Mouse (Mus musculus) lung, postnatal 4 days (tissue): ENCODE results near the gene Slc13a3.
"Not testable (repeated sequence)": the region's sequence is repeated elsewhere in the genome, so short reads cannot be mapped to it uniquely, and the experiment has no call there.

Experiments used
- DNase-seq, 2 experiments: peaks; one replicate each; pipeline ENCODE4 v3.0.0; 2021

Gene Slc13a3

DNA sequence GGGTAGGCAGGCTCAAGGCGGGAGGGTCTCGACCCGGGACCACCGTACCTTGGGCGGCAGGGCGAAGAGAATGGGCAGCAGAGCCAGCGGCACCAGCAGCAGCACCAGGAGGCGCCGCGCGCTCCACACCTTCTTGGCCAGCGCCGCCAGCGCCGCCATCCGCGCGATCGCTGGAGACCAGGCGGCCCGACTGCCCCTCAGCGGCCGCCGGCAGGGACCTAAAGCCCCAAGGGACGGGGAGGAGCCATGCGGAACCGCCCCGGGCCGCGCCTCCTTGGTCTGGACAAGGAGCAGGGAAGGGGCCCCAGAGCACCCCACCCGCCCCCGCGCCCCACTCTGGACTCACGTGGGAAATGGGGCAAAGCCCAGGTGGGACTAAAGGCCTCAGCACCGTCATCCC is at the start of gene Slc13a3:
Slc13a3 (minus strand) TSS at position 228 of the 400 bp plus-strand sequence.
- DNase-seq: peak; percentile 29 to 48

DNA sequence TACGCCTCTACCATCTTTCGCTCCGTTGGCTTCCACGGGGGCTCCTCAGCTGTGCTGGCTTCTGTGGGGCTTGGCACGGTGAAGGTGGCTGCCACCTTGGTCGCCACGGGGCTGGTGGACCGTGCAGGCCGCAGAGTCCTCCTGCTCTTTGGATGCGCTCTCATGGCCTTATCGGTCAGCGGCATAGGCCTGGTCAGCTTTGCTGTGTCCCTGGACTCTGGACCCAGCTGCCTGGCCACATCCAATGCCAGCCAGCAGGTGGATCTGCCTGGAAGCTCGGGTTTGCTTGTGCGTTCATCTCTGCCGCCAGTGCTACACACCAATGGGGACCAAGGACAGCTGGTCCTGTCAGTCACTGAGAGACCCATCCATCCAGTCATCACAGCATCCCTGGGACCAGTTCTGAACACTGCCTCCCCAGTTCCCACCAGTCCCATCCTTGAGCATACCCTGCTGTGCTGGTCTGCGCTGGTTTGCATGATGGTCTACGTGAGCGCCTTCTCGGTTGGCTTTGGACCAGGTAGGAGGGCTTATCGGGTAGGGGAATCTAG is 42.2 kb upstream of the Slc13a3 start:
- no peak for DNase-seq

DNA sequence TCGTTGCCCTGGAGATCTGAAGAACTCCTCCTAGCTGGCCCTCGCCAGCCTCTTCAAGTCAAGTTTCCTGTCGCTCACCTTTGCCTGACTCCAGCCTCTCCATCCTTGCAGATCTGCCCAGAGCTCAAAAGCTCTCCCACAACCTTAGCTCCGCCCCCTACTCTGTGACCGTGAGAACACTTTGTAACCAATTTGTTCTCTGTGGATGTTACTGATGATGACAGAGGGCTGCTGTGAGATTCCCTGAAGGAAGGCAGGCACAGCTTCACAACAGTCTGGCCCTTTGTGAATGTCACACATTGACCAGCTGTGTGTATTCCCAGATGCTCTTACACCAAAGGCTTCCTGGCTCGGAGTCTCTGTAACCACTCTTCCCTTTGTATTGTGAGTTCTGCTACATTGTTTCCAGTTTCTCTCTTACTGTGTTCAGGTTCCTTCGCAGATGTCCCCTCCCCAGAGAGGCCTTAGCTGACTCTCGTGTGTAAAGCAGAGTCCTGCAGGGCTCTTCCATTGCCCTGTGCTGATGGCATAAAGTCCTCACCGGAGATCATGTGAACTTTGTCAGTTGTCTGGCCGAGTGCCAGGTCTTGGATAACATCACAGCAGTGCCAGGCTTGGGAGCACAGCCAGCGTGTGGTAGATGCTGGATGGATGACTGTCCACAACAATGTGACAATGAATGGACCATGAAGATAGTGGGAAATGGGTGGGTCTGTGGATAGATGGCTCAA is 40.0 kb upstream of the Slc13a3 start:
- peak; percentile 48 to 65 for DNase-seq

DNA sequence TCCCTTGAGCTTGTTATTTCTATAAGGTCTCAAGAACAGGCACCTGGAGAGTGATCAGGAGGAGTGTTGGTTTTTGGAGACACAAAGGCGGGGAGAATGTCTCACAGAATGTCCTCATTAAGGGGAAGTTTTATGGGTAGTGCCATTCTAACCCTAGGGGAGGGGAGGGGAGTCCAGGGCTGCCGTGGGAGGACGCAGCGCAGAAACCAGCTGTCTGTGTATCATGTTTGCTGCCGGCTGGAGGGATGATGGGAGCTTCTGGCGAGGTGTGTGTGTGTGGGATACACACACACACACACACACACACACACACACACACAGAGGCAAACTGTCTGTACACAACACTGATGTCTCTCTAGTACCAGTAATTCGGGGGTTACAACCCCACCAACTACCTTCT is 39.4 kb upstream of the Slc13a3 start:
- DNase-seq: no peak

DNA sequence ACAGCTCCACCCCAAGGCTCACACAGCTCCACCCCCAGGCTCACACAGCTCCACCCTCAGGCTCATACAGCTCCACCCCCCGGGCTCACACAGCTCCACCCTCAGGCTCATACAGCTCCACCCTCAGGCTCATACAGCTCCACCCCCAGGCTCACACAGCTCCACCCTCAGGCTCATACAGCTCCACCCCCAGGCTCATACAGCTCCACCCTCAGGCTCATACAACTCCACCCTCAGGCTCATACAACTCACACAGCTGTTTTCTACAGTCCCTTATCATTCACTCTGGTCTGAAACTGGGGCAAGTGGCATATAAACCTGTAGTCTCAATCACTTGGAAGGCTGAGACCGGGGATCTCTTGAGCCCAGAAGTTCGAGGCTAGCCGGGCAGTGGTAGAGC is 38.5 kb upstream of the Slc13a3 start:
- DNase-seq: not testable (repeated sequence)

DNA sequence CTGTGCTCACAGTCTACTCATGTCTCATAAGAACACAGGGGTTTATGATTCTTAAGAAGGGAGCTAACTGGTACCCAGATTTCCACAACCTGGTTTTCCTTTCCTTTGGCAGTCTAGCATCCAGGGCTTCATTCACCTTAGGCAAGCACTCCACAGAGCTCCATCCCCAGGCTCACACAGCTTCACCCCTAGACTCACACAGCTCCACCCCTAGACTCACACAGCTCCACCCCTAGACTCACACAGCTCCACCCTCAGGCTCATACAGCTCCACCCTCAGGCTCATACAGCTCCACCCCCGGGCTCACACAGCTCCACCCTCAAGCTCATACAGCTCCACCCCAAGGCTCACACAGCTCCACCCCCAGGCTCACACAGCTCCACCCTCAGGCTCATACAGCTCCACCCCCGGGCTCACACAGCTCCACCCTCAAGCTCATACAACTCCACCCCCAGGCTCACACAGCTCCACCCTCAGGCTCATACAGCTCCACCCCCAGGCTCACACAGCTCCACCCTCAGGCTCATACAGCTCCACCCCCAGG is 38.0 kb upstream of the Slc13a3 start:
- not testable (repeated sequence) for DNase-seq

DNA sequence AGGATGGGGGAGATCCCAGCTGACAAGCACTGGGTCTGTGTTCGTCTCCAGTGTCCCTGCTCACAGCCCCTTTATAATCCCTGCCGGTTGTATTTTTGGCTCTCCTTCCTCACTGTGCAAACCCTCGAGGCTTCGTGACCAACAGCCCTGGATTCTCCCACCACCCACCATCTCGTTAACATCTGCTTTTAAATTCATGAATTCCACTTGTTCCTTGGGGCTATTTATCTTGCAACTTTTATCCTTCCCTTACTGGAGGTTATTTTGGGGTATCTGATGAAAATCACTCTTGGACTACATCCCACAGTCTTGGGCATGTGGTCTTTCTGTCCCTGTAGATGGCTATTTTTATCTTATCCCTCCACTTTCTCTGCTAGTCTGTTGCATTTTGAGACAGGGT is 37.4 kb upstream of the Slc13a3 start:
- DNase-seq: no peak

DNA sequence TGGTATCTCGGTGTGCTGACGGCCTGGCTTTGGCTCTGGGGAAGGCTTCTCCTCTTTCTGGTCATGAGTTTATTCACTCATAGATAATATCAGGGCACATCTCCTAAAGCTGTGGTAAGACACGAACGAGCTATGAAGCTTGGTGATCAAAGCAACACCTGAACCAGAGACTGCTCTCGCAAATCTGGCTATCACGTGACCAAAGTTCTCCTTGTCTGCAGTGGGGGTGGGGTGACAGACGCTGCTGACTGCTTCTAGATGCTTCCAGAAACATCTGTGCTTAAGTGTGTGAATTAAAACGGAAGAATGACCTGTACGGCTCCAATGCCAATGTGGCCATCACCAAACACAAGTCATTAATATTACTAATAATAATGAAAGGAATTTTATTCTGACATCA is 36.7 kb upstream of the Slc13a3 start:
- no peak for DNase-seq

DNA sequence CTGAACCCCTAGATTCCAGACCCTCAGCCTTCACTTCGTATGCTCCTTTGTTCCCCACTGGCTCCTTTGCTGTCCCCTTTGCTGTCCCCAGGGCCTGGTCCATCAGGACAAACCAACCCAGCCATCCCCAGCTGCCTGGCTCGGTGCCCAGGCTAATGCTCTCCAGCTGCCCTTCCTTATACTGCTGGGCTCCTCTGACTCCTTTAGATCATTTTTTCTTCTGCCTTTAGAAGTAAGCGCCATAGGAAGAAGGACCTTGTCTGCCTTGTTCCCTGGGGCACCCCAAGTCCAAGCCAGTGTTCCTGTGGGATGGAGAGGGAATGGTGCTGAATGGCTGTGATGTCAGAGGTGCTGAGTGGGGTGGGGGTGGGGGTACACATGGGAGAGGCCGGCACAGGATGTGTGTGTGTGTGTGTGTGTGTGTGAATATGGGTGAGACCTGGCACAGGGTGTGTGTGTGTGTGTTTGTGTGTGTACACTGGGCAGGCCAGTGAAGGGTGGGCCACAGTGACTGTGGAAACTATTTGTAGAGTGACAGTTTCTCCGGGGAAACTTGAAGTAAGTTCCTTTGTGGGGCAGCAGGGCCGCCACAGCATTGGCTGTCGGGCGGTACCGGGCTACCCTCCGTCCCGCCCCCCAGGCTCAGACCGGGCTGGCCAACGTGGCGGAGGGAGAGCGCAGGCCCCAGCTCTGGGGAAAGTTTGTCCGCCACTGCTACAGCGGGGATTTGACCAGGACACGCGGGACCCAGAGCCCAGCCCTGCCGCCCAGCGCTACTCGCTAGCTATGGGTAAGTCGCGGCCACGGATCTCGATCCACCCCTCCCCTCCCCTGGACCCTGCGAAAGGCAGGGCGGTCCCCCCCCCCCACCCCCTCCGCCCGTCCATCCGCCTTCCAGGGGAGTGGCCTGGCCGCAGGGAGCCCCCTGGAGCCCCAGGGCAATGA is 30.5 kb upstream of the Slc13a3 start, which contains the start of gene Slc2a10:
Slc2a10 (plus strand) TSS at position 529 of the 945 bp plus-strand sequence.
- DNase-seq: peak; percentile 76 to 87

DNA sequence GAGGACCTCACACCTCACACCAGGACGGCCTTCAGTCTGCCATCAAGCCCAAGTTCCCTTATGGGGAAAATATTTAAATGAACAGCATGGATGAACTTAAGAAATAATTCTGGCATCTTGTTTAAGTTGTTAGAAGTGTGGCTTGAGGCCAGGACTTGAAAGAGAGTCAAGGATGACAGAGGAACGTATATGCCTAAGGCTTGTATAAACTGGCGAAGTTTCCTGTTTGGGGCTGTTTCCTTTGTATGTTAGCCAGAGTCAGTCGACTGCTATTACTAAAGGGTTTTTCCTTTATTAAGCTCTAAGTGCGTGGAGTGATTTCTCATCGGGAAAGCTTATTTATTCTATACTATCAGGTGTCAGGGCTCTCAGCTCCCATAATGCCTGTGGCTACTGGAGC is 25.8 kb upstream of the Slc13a3 start:
- no peak for DNase-seq

DNA sequence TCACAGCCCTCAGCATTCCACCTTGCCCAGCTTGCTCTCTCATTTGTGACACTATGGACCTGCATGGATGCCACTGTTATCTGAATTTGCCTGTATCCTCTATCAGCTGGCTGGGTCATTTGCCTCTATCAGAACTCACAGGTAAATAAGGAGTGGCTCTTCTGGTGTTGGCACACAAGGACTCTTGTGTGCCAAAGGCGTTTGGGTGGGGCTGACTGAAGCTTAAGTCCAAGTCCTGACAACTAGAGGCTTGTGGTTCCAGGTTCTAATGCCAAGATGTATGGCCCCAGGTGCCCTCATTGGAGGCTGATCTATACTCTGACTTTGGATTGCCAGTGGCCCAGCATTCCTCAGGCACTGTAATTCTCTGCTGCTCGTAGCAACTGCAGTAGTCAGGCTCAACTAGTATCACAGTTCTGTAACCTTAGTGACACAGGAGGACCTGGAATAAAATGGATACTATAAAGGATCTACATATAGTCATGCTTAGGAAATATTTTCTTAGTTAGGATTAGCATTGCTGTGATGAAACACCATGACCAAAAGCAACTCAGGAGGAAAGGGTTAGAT is 24.8 kb upstream of the Slc13a3 start:
- no peak for DNase-seq

DNA sequence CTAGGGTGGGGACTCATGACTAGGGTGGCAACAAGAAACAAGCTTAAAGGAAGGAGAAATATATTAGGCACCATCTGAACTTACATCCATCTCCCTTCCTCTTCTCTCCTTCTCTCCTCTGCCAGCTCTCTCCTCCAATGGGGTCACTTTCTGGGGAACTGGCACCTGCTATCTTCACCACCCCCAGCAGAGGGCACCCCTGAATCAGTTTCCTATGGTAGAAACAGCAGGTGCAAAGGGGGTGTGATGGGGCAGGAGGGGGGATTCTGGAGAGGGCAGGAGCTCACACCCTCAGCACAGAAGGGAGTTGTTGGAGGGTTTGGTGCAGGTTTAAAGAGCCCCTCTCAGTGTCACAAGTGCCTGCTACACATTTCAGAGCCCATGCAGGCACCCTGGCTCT is 23.2 kb upstream of the Slc13a3 start:
- DNase-seq: peak in 1 of 2 experiments; percentile 70

DNA sequence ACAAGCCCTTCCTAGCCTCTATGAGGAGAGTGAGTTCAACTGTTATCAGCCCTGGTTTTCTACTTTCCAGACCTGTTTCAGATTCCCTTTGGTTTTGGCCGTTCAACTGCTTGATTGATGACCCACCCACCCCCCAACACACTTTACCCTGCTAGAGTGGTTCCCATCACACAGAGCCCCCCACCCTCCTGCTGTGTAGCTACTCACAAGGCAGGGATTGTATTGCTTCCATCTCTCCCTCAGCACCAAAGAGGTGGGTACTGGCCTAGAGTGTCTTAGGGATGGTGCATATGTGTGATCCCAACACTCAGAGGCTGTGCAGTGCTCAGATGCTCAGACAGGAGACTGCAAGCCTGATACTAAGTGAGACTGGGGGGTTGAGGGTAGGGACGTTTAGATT is 21.5 kb upstream of the Slc13a3 start:
- DNase-seq: no peak

DNA sequence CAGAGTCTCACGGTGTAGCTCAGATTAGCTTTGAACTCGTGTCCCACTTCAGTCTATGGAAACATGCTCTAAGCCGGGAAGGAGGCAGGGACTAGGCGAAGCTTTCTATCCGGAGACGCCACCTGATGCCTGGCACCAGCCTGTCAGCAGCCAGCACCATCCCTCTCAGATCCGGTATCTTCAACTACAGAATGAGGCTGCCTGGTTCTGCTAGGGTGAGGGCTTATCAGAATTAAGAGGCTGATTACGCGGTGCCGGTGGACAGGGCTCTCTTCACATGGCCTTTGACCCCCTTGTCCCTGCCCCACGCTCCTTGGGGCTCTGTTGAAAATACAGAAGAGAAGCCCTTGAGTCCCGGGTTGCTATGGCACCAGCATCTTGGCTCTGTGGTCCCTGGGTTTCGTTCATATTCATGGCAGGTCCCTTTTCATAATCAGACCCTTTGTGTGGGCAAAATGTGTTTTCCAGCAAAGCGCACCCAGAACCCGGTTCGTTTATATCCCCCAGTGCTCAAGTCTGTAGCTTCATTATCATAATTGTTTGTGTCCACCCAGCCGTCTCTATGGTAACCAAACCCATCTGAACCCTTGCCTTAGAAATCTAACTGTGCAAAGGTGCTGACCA is 20.7 kb upstream of the Slc13a3 start:
- DNase-seq: no peak

DNA sequence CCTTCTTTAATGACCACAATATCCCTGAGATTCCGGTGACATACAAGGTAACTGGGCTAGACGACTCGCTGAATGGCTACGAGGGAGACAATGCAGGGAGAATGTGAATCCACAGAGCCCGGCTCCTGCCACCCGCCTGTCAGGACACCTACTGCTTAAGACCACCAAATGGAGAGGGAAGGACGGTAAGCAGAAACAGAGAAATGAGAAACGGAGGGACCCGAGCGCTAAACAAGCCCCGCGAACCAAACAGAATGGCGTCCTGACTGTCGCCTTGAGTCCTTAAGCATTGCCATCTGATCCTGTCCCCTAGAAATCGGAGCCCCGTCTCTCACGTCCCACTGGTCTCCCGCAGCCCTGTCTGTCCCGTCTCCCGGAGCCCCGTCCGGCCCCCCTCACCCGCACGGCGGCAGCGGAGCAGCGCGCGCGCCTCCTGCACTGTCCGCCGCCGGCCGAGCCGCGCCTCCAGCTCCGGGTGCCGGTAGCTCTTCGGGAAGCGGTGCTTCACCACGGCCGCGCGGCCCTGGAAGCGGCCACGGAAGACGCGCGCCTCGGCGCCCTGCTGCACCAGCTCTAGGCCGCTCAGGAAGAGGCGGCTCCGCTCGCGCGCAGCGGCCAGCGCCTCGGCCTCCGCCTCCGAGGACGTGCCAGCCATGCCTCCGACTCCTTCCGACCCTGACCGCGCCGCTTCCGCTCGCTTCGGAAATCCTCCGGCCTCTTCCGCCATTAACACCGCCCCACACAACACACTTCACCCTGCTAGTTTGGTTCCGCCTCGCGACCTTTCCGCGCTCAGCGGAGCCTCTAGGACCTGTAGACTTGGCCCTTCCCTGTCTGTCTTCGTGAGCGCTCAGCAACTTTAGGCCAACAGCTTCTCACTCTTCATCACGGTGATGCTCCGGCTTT is 19.9 kb upstream of the Slc13a3 start, which contains the start of gene Trp53rka:
Trp53rka (minus strand) TSS at position 677 of the 906 bp plus-strand sequence.
- DNase-seq: peak; percentile 88 to 91

DNA sequence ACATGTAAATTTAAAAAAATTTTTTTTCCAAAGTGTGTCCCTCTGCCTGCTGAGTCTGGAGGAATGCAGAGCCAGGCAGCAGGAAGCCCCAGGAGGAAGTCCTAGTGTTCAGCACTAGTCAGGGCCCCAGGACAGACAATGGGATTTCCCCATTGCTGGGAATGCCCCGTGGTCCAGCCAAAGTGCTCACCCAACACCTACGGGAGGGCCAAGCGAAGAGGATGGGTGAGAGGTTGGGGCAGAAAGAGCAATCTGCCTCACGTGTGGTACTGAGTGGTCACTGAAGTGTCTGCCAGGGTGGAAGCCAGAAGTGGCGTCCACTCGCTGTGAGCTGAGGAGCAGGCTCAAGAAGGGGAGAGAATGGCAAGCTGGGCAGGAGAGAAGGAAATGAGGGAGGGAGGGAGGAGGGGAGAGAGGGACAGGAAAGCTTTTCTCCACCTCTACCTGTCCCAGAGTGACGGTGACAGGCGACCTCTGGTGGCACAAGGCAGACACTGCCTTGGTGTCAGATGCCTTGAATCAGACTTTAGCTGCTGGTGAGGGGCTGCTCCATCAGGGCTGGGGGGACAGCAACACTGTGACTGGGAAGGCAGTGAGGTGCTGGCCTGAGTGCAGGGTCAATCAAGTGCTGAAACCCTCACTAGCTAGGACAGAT is 14.0 kb upstream of the Slc13a3 start:
- DNase-seq: peak in 1 of 2 experiments; percentile 65

DNA sequence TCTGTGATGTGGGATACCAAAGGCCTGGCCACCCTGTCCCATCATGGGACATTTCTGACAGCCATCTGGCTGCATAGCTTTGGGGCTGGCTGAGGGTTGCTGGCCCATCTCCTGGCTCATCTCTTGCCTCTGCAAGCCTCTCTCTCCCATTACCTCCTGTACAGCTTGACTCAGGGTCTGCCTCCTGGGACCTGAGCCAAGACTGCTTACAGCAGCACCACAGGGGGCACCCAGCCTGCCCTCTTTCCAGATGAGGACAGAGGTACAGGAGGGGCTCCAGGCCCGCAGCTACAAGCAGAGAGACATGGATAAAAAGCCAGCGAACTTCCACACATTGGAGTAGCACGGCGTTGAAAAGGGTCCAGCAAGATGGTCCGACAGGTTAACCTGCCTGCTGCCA is 13.4 kb upstream of the Slc13a3 start:
- DNase-seq: no peak

DNA sequence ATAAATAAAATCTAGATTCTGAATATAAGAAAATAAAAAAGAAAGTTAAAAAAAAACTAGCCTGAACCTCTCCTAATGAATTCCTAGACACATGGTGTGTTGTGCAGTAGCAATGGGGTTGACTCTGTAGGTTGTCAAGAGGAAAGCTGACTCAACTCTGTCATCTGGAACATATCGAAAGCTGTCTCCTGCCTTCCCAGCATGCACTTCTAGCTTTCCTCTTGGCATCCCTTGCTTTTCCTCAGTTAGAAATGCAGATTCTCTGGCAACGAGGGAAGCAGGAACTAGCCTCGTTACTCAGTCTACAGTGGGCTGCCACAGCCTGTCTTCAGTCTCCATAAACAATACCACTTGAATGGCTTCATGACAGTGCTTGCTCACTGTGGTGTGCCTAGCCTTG is 12.8 kb upstream of the Slc13a3 start:
- DNase-seq: no peak

DNA sequence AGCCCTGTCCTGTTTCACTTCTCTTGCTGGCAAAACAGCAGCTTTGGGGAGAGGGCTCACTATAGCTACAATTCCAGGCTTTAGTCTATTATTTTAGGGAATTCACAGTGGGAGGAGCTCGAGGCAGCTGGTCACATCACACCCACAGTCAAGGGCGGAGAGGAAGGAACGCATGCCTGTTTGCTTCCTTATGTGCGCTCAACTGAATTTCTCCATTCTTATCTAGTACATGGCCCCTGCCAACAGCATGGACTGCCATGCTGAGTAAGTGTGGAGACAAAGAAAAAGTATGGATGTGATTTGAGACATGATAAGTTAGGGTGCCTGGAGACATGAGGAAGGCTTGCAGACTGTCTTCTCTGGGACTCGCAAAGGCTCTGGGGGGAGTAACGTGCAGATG is 11.1 kb upstream of the Slc13a3 start:
- no peak for DNase-seq

DNA sequence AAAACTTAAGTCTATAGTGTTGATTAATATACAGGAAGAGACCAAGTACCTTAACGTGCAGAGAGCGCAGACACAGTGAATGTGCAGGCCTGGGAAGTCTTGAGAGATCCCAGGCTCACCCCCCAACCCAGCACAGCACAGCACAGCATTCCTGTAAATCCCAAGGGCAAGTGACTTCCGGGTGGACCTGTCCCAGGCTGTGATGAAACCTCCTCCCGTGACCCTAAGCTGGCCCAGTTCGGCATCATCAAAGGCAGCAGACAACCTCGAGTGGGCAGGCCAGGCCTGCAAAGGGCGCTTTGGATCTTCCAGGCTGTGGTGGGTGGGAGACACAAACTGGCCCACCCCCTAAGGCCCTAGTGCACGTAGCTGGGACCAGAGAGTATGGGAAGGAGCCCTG is 9.0 kb upstream of the Slc13a3 start:
- no peak for DNase-seq

DNA sequence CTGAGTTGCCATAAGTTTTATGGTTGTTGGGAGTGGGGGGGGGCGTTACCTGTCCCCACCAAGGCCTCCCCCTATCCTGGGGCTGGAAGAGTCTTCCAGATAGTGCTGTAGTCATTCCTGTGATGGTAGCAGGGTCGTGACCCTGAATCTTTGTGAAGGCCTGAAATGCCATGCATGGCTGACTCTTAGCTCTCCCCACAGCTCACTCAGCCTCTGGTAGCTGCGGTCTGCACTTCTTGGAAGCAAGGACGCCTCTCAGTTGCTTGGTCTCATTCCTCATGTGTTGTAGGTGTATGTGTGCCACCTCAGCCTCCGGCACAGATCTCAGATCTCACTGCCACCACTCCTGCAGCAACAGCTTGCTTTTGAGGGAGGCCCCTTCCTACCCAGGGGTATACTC is 2.8 kb upstream of the Slc13a3 start:
- DNase-seq: no peak
